Mouse (Mus musculus) liver, embryonic 14.5 days (tissue): ENCODE measurements around the gene Gng10. TPM values are rescaled to one million over a fixed set of nuclear protein-coding genes. Genes with fewer than 3 reads are reported as not detected.
A peak's percentile ranks its signal among the peaks of the same experiment; 100 is the strongest.

ENCODE experiments used
- ATAC-seq: fragments of 200-750 bp; cut with Nextera tagmentation; 2 replicates; pipeline ENCODE4 v1.8.0; 2017; ENCODE audit warnings: moderate number of reproducible peaks, mild to moderate bottlenecking, moderate library complexity; ENCODE audit not compliant: insufficient read depth
- DNase-seq, 3 experiments: peaks; one replicate each; pipeline ENCODE4 v3.0.0-alpha.2; 2012 to 2013; ENCODE audit warnings: low read depth in 3 of 3, low spot score in 3 of 3
- H3K27ac ChIP-seq: fragments of 300-500 bp; sonication (generic); 2 replicates; pipeline ENCODE4 v1.5.1; 2014; ENCODE audit warnings: moderate library complexity, mild to moderate bottlenecking, control low read depth, inconsistent platforms
- H3K27me3 ChIP-seq: fragments of 300-500 bp; sonication (generic); 2 replicates; pipeline ENCODE4 v1.6.1; 2014; ENCODE audit warnings: mild to moderate bottlenecking, low read length, moderate library complexity; ENCODE audit not compliant: control insufficient read depth, insufficient read depth
- H3K36me3 ChIP-seq: fragments of 300-500 bp; sonication (generic); replicated peaks from 2 replicates; pipeline ENCODE4 v1.6.1; 2014; ENCODE audit warnings: low read depth; ENCODE audit not compliant: control insufficient read depth, insufficient read depth
- H3K4me1 ChIP-seq, 2 experiments: fragments of 200-500 bp in 1 of 2; fragments of 300-500 bp in 1 of 2; sonication (generic) in 1 of 2; replicated peaks; 2 replicates each; pipeline ENCODE4 v1.6.1; 2012 to 2014; ENCODE audit warnings: antibody characterized with exemption in 1 of 2, inconsistent platforms in 1 of 2, low read length in 1 of 2; ENCODE audit not compliant: control insufficient read depth in 2 of 2, insufficient read depth in 2 of 2
- H3K4me2 ChIP-seq: fragments of 300-500 bp; sonication (generic); 2 replicates; pipeline ENCODE4 v1.6.1; 2014; ENCODE audit warnings: low read depth, mild to moderate bottlenecking, control low read depth, moderate library complexity
- H3K4me3 ChIP-seq, 2 experiments: fragments of 200-500 bp in 1 of 2; fragments of 300-500 bp in 1 of 2; sonication (generic) in 1 of 2; 2 replicates each; pipeline ENCODE4 v1.5.1; 2012 to 2014; ENCODE audit warnings: low read depth in 2 of 2, low read length in 2 of 2, mild to moderate bottlenecking in 2 of 2, control low read depth in 1 of 2, inconsistent platforms in 1 of 2, moderate library complexity in 1 of 2; ENCODE audit not compliant: insufficient read depth in 1 of 2
- H3K9ac ChIP-seq: fragments of 300-500 bp; sonication (generic); replicated peaks from 2 replicates; pipeline ENCODE4 v1.6.1; 2014; ENCODE audit warnings: mild to moderate bottlenecking, control low read depth, moderate library complexity
- H3K9me3 ChIP-seq: fragments of 300-500 bp; sonication (generic); 2 replicates; pipeline ENCODE4 v1.6.1; 2016; ENCODE audit warnings: low read length, mixed read lengths; ENCODE audit not compliant: control insufficient read depth
- CTCF ChIP-seq: IDR thresholded peaks from 2 replicates; pipeline ENCODE4 v1.5.1; 2016; ENCODE audit warnings: antibody characterized with exemption, low read depth, control low read depth
- EP300 ChIP-seq: IDR thresholded peaks from 2 replicates; pipeline ENCODE4 v1.6.1; 2016; ENCODE audit warnings: antibody characterized with exemption, low read depth
- WGBS: fragments of 180-500 bp; shearing (Covaris S2); extraction: QIAGEN DNeasy Blood & Tissue Kit; methylation state at CpG from one replicate; pipeline ENCODE4 v1.1.7; 2014; ENCODE audit not compliant: insufficient replicate concordance; 5-methylcytosine and 5-hydroxymethylcytosine counted together
- polyA plus RNA-seq, 2 experiments: library from polyadenylated mRNA; depleted of rRNA in 1 of 2; stranded (reverse) in 1 of 2; unstranded in 1 of 2; fragments of >200 nt; fragmentation: Nextera tagmentation in 1 of 2; extraction: Ambion mirVana in 1 of 2; gene quantifications; 2 replicates each; pipeline versions ENCODE4 v1.2.1 to v1.2.3; 2012 to 2014

Gng10 gene
- polyA plus RNA-seq, 2 experiments: 10.7 to 30.2 TPM

GRCm38 (mm10) chr4:59006211-59006610, 28.7 kb upstream of the Gng10 start:
- no peaks in the 10 kb centered on the region for H3K27me3 ChIP-seq
- ATAC-seq (no peak), DNase-seq (no peak)
- H3K4me2 ChIP-seq: no peak overlapping the region
- H3K27ac ChIP-seq: no peak overlapping the region
- TF ChIP-seq EP300 (no peak), CTCF (no peak)
- H3K36me3 ChIP-seq: no peaks in the 10 kb centered on the region
- no peaks in the 10 kb centered on the region for H3K9me3 ChIP-seq
- WGBS: 53% methylated on average over 8 of the region's 8 CpGs
- no peak overlapping the region for H3K9ac ChIP-seq
- H3K4me1 ChIP-seq: peaks cover 15 to 27% of the 10 kb centered on the region in 2 experiments
- H3K4me3 ChIP-seq: no peak overlapping the region

GRCm38 (mm10) chr4:59007016-59007415, 27.9 kb upstream of the Gng10 start:
- Histone ChIP-seq H3K27ac (no peak overlapping the region), H3K27me3 (no peaks in the 10 kb centered on the region), H3K4me2 (no peak overlapping the region), H3K4me3 (no peak overlapping the region), H3K4me1 (peaks cover 17 to 29% of the 10 kb centered on the region in 2 experiments), H3K9ac (no peak overlapping the region), H3K36me3 (no peaks in the 10 kb centered on the region), H3K9me3 (no peaks in the 10 kb centered on the region)
- 66% methylated on average over 6 of the region's 6 CpGs for WGBS
- ATAC-seq: no peak
- no peak for TF ChIP-seq CTCF
- no peak for TF ChIP-seq EP300
- DNase-seq: no peak

DNA sequence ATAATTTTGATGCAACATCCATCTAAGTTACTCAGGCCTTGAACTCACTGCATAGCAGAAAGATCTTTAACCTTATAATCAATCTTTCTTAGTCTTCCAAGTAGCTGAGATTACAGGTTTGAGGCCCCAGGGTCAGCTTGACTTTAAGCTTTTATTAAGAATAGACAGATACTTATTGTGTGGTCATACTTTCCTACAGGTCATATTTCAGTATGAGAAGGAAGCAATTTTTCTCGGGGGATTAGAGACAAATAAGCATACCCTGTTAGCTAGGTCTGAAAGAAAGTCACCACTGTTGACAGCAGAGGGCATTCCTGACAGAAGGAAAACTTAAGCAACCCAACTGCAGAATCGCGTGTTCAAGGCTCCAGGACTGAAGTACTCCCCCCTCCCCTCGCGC, 26.9 kb upstream of the Gng10 start:
- DNase-seq (no peak), ATAC-seq (no peak)
- Histone ChIP-seq H3K9me3 (no peaks in the 10 kb centered on the region), H3K4me1 (peaks cover 17 to 29% of the 10 kb centered on the region in 2 experiments), H3K4me3 (no peak overlapping the region), H3K27me3 (no peaks in the 10 kb centered on the region), H3K9ac (no peak overlapping the region), H3K4me2 (no peak overlapping the region), H3K27ac (no peak overlapping the region), H3K36me3 (no peaks in the 10 kb centered on the region)
- no peak for TF ChIP-seq CTCF
- TF ChIP-seq EP300: no peak
- WGBS: 75% methylated on average over 5 of the region's 5 CpGs

DNA sequence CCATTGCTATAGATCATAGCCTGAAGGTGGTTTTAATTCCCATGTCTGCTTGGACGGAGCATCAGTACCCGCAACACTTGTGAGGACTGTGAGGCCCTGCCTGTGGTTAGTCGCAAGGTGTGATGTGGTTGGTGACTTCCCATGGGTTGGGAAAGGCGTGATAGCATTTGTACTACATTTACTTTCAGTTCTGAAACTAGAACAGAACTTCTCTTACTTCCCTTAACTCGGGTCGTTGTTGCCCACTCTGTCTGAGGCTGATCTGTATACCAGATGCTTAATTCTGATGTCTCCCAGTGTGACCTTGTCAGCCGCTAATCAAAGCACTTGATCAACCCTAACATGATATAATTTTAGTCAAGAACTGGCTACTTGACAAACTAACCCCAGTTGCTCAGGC, 25.7 kb upstream of the Gng10 start:
- H3K27ac ChIP-seq: no peak overlapping the region
- peaks cover 14 to 27% of the 10 kb centered on the region in 2 experiments for H3K4me1 ChIP-seq
- H3K36me3 ChIP-seq: no peaks in the 10 kb centered on the region

GRCm38 (mm10) chr4:59009696-59010095, 25.2 kb upstream of the Gng10 start:
- H3K9me3 ChIP-seq: no peaks in the 10 kb centered on the region
- TF ChIP-seq EP300: no peak
- TF ChIP-seq CTCF: no peak
- H3K27ac ChIP-seq: no peak overlapping the region
- ATAC-seq (no peak), DNase-seq (no peak)
- no peaks in the 10 kb centered on the region for H3K36me3 ChIP-seq
- no peak overlapping the region for H3K4me3 ChIP-seq
- H3K4me1 ChIP-seq: peaks cover 9 to 22% of the 10 kb centered on the region in 2 experiments
- no peak overlapping the region for H3K4me2 ChIP-seq
- 26% methylated on average over 4 of the region's 4 CpGs for WGBS
- no peaks in the 10 kb centered on the region for H3K27me3 ChIP-seq
- H3K9ac ChIP-seq: no peak overlapping the region

More for the DNA sequence above, 25.7 kb upstream of the Gng10 start:
- H3K4me3 ChIP-seq: no peak overlapping the region
- DNase-seq (no peak), ATAC-seq (no peak)
- 39% methylated on average over 7 of the region's 7 CpGs for WGBS
- no peak overlapping the region for H3K9ac ChIP-seq
- H3K27me3 ChIP-seq: no peaks in the 10 kb centered on the region
- H3K9me3 ChIP-seq: no peaks in the 10 kb centered on the region
- TF ChIP-seq EP300 (no peak), CTCF (no peak)
- H3K4me2 ChIP-seq: peak overlapping the region; percentile 20
